Mouse (Mus musculus): ENCODE results near the gene Zfp36l2.
A peak's percentile ranks its signal among the peaks of the same experiment; 100 is the strongest.

- TF ChIP-seq EP300 (IDR thresholded peaks at IDR 0.05) = no peak
- peak; percentile 66 for TF ChIP-seq CTCF (IDR thresholded peaks at IDR 0.05)
These were observed 1.9 kb downstream of the Zfp36l2 start for GRCm38 (mm10) chr17:84185581-84186450.
